Mouse (Mus musculus): Measurements from ENCODE around the gene Mthfs. TPM values are rescaled to one million over a fixed set of nuclear protein-coding genes. Genes with fewer than 3 reads are reported as not detected.
"Not testable (repeated sequence)": the region's sequence is repeated elsewhere in the genome, so short reads cannot be mapped to it uniquely, and the experiment has no call there.

The Mthfs gene
- polyA plus RNA-seq, 1 experiment from 2014 or later = 15.5 TPM

DNA sequence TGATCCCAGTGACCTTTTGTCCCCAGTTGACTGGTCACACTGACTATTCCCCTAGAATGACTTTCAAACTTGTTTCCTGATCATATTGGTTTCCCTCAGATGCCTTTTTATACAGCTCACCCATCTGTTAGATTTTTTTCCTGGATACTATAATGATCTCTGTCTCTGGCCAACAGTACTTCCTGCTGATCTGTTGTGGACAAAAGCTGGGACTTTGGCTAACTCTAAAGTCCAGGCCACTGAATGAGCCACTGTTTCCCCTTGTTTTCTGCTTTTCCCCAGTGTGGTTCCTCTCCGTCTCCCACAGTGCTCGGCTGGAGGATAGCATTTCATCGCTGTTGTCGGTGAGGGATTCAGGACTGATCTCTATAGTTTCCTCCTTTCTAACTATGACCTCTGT is 7.7 kb downstream of the Mthfs start:
- WGBS = 80% methylated on average over 4 of the region's 4 CpGs
- H3K4me1 ChIP-seq; H3K27ac ChIP-seq; H3K4me3 ChIP-seq; H3K36me3 ChIP-seq (replicated peaks); H3K27me3 ChIP-seq (ENCODE audit: poor library complexity, severe bottlenecking); H3K9me3 ChIP-seq; DNase-seq (ENCODE audit: extremely low spot score, low spot score): not testable (repeated sequence)

DNA sequence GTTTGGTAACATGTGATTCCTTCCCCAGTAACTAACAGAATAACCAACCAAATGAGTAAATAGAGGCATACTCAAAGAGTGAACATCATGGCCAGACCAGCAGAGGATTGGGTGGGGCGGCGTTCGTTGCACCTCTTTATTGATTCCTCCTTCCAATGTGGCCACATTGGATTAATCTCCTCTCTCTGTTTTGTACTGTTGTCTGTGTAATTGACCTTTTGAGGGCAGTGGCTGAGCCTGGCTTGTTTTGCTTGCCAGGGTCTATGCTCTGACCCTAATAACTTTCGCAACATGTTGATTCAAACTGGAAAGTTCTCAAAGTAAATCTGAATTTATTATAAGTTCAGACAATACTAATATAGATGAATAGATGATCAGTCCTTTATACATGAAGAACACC is 9.2 kb downstream of the Mthfs start:
- H3K36me3 ChIP-seq (replicated peaks); DNase-seq (ENCODE audit: extremely low spot score, low spot score): not testable (repeated sequence)
- whole genome bisulfite sequencing = 96% methylated on average over 3 of the region's 4 CpGs

DNA sequence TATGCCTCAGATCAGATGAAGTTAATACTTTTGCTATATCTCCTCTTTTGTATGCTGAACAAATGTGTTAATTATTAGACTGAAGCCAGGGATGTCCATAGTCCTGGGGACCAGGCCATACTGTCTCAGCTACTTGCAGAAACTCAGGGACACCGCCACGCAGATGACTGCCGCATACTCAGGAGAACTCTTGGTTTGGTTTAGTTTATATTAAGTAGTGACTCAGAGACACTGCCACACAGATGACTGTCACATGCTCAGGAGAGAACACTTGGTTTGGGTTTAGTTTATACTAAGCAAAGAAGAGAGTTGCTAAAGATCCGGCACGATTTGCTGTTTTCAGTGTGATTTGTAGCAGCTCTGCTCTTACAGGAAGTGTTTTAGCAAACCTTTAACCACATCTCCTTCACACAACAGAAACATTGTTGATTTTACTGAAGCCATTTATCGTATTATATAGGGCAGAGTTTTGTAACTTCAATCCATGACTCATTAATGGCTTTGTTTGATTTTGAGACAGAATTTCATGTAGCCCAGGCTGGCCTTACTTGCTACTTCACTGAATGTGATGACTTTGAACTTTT is 10.3 kb downstream of the Mthfs start:
- not testable (repeated sequence) for H3K4me1 ChIP-seq; H3K27ac ChIP-seq; H3K9me3 ChIP-seq; H3K27me3 ChIP-seq (ENCODE audit: poor library complexity, severe bottlenecking); H3K4me3 ChIP-seq; DNase-seq (ENCODE audit: extremely low spot score, low spot score); H3K36me3 ChIP-seq (replicated peaks)
- WGBS = 91% methylated on average over 6 of the region's 6 CpGs

More for the DNA sequence above, 9.2 kb downstream of the Mthfs start:
- H3K27ac ChIP-seq; H3K9me3 ChIP-seq; H3K4me1 ChIP-seq; H3K27me3 ChIP-seq (ENCODE audit: poor library complexity, severe bottlenecking); H3K4me3 ChIP-seq: not testable (repeated sequence)

- no peak overlapping the region for H3K4me3 ChIP-seq
- H3K27ac ChIP-seq = no peak overlapping the region
- DNase-seq (ENCODE audit: extremely low spot score, low spot score) = no peak
- H3K27me3 ChIP-seq (ENCODE audit: poor library complexity, severe bottlenecking) = no peaks in the 10 kb centered on the region
- H3K9me3 ChIP-seq = no peaks in the 10 kb centered on the region
- H3K36me3 ChIP-seq (replicated peaks) = no peaks in the 10 kb centered on the region
- no peaks in the 10 kb centered on the region for H3K4me1 ChIP-seq
- WGBS = 67% methylated on average over 4 of the region's 4 CpGs
These were observed 15.6 kb downstream of the Mthfs start for GRCm38 (mm10) chr9:89226071-89226470.

- no peaks in the 10 kb centered on the region for H3K4me1 ChIP-seq
- no peak overlapping the region for H3K27ac ChIP-seq
- no peak overlapping the region for H3K4me3 ChIP-seq
- H3K27me3 ChIP-seq (ENCODE audit: poor library complexity, severe bottlenecking) = no peaks in the 10 kb centered on the region
- DNase-seq (ENCODE audit: extremely low spot score, low spot score) = no peak
- H3K36me3 ChIP-seq (replicated peaks) = no peaks in the 10 kb centered on the region
- 92% methylated on average over 7 of the region's 7 CpGs for WGBS
- H3K9me3 ChIP-seq = no peaks in the 10 kb centered on the region
These were observed 17.6 kb downstream of the Mthfs start for GRCm38 (mm10) chr9:89228122-89228521.

- not testable (repeated sequence) for H3K27me3 ChIP-seq (ENCODE audit: poor library complexity, severe bottlenecking); H3K36me3 ChIP-seq (replicated peaks); DNase-seq (ENCODE audit: extremely low spot score, low spot score); H3K9me3 ChIP-seq; H3K27ac ChIP-seq; H3K4me1 ChIP-seq; H3K4me3 ChIP-seq
- WGBS = 72% methylated on average over 2 of the region's 2 CpGs
These were observed 20.5 kb downstream of the Mthfs start for GRCm38 (mm10) chr9:89230897-89231497.

- H3K36me3 ChIP-seq (replicated peaks); H3K4me3 ChIP-seq; DNase-seq (ENCODE audit: extremely low spot score, low spot score); H3K9me3 ChIP-seq; H3K4me1 ChIP-seq; H3K27me3 ChIP-seq (ENCODE audit: poor library complexity, severe bottlenecking); H3K27ac ChIP-seq: not testable (repeated sequence)
- WGBS = 88% methylated on average over 4 of the region's 4 CpGs
These were observed 26.7 kb downstream of the Mthfs start for GRCm38 (mm10) chr9:89237131-89237530.

- H3K4me3 ChIP-seq; H3K36me3 ChIP-seq (replicated peaks); H3K4me1 ChIP-seq; H3K27ac ChIP-seq; DNase-seq (ENCODE audit: extremely low spot score, low spot score); H3K27me3 ChIP-seq (ENCODE audit: poor library complexity, severe bottlenecking); H3K9me3 ChIP-seq: not testable (repeated sequence)
- WGBS = 91% methylated on average over 5 of the region's 5 CpGs
These were observed 28.6 kb downstream of the Mthfs start for GRCm38 (mm10) chr9:89238976-89239505.

GRCm38 (mm10) chr9:89240516-89241019 is 30.1 kb downstream of the Mthfs start:
- not testable (repeated sequence) for H3K4me3 ChIP-seq; H3K4me1 ChIP-seq; H3K9me3 ChIP-seq; H3K27me3 ChIP-seq (ENCODE audit: poor library complexity, severe bottlenecking); H3K36me3 ChIP-seq (replicated peaks); H3K27ac ChIP-seq; DNase-seq (ENCODE audit: extremely low spot score, low spot score)
- WGBS = 90% methylated on average over 3 of the region's 3 CpGs

GRCm38 (mm10) chr9:89253400-89253799 is 42.9 kb downstream of the Mthfs start:
- no peaks in the 10 kb centered on the region for H3K27me3 ChIP-seq (ENCODE audit: poor library complexity, severe bottlenecking)
- no peaks in the 10 kb centered on the region for H3K4me1 ChIP-seq
- 85% methylated on average over 2 of the region's 2 CpGs for WGBS
- no peaks in the 10 kb centered on the region for H3K36me3 ChIP-seq (replicated peaks)
- H3K27ac ChIP-seq = no peak overlapping the region
- no peaks in the 10 kb centered on the region for H3K9me3 ChIP-seq
- no peak overlapping the region for H3K4me3 ChIP-seq
- no peak for DNase-seq (ENCODE audit: extremely low spot score, low spot score)

- 92% methylated on average over 12 of the region's 12 CpGs for WGBS
- Histone ChIP-seq H3K4me1 (no peaks in the 10 kb centered on the region), H3K36me3 (replicated peaks) (no peaks in the 10 kb centered on the region), H3K4me3 (no peak overlapping the region), H3K27ac (no peak overlapping the region), H3K9me3 (no peaks in the 10 kb centered on the region), H3K27me3 (ENCODE audit: poor library complexity, severe bottlenecking) (no peaks in the 10 kb centered on the region)
- no peak for DNase-seq (ENCODE audit: extremely low spot score, low spot score)
These were observed 46.3 kb downstream of the Mthfs start for GRCm38 (mm10) chr9:89256556-89257335.

DNA sequence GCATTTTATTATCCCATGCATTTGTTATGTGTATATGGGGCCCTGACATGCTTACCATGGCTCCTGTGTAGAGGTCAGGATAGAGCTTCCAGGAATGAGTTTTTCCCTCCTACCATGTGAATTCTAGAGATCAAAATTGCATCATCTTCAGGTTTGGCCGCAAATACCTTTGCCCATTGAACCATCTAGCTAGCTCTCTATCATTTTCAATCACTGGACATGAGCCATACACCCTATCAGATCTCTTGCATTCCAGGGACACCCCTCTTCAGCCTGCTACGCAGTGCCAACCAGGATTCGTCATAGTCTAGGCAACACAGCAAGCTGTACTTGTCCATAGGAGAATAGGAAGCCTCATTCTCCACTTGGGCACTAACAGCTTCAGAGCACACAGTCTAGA is 53.5 kb downstream of the Mthfs start:
- 90% methylated on average over 3 of the region's 3 CpGs for WGBS
- no peaks in the 10 kb centered on the region for H3K27me3 ChIP-seq (ENCODE audit: poor library complexity, severe bottlenecking)
- H3K4me1 ChIP-seq = no peaks in the 10 kb centered on the region

GRCm38 (mm10) chr9:89264571-89264970 is 54.1 kb downstream of the Mthfs start:
- no peaks in the 10 kb centered on the region for H3K4me1 ChIP-seq
- H3K4me3 ChIP-seq = no peak overlapping the region
- H3K36me3 ChIP-seq (replicated peaks) = no peaks in the 10 kb centered on the region
- H3K9me3 ChIP-seq = peaks cover 2% of the 10 kb centered on the region; the same call in 1 of the 2 replicates
- no peaks in the 10 kb centered on the region for H3K27me3 ChIP-seq (ENCODE audit: poor library complexity, severe bottlenecking)
- 85% methylated on average over 1 of the region's 1 CpGs for WGBS
- H3K27ac ChIP-seq = no peak overlapping the region
- DNase-seq (ENCODE audit: extremely low spot score, low spot score) = no peak

More for the DNA sequence above, 53.5 kb downstream of the Mthfs start:
- no peak for DNase-seq (ENCODE audit: extremely low spot score, low spot score)
- H3K9me3 ChIP-seq = no peaks in the 10 kb centered on the region
- H3K27ac ChIP-seq = no peak overlapping the region
- no peak overlapping the region for H3K4me3 ChIP-seq
- no peaks in the 10 kb centered on the region for H3K36me3 ChIP-seq (replicated peaks)
